Mouse (Mus musculus) ES-Bruce4 (cell line): ENCODE measurements around the gene Klf4. TPM values are rescaled to one million over a fixed set of nuclear protein-coding genes. Genes with fewer than 3 reads are reported as not detected.

Experiments
- H3K27ac ChIP-seq: 2 replicates; pipeline ENCODE4 v1.5.1; 2012; ENCODE audit warnings: low read length, inconsistent platforms; ENCODE audit not compliant: insufficient read depth
- H3K27me3 ChIP-seq: 2 replicates; pipeline ENCODE4 v1.6.1; 2012; ENCODE audit warnings: mild to moderate bottlenecking, low read length, inconsistent platforms; ENCODE audit not compliant: control insufficient read depth, poor library complexity, insufficient read depth, severe bottlenecking
- H3K36me3 ChIP-seq: 2 replicates; pipeline ENCODE4 v1.6.1; 2012; ENCODE audit warnings: inconsistent platforms, mild to moderate bottlenecking, low read length, moderate library complexity; ENCODE audit not compliant: control insufficient read depth, poor library complexity, insufficient read depth, severe bottlenecking
- H3K4me1 ChIP-seq: one replicate; pipeline ENCODE4 v1.8.1; 2011; ENCODE audit warnings: low read length; ENCODE audit not compliant: control insufficient read depth, insufficient read depth
- H3K4me3 ChIP-seq: 2 replicates; pipeline ENCODE4 v1.5.1; 2011; ENCODE audit warnings: low read depth, mild to moderate bottlenecking, low read length
- H3K9ac ChIP-seq: 2 replicates; pipeline ENCODE4 v1.6.1; 2012; ENCODE audit warnings: low read depth, mild to moderate bottlenecking, inconsistent platforms; ENCODE audit not compliant: poor library complexity, severe bottlenecking
- H3K9me3 ChIP-seq: replicated peaks from 2 replicates; pipeline ENCODE4 v1.6.1; 2012; ENCODE audit warnings: mild to moderate bottlenecking, low read length, inconsistent platforms; ENCODE audit not compliant: control insufficient read depth, poor library complexity, insufficient read depth, severe bottlenecking
- CTCF ChIP-seq: IDR thresholded peaks from one replicate; pipeline ENCODE4 v1.8.1; 2011; ENCODE audit warnings: low read depth, low read length
- EP300 ChIP-seq: IDR thresholded peaks from 2 replicates; pipeline ENCODE4 v1.6.1; 2011; ENCODE audit warnings: low read depth, low read length; ENCODE audit not compliant: insufficient read depth
- POLR2A ChIP-seq: IDR thresholded peaks from one replicate; pipeline ENCODE4 v1.8.1; 2011; ENCODE audit warnings: low read length; ENCODE audit not compliant: insufficient read depth
- polyA plus RNA-seq: library from polyadenylated mRNA; stranded (reverse); fragments of >200 nt; gene quantifications from 2 replicates; pipeline ENCODE4 v1.2.4, GENCODE M21; 2011; ENCODE audit warnings: low read depth; ENCODE audit not compliant: missing spikeins, insufficient read depth, insufficient read length

Klf4 gene
- polyA plus RNA-seq, 1 experiment: 59.2 TPM

- TF ChIP-seq CTCF (peak; percentile 62), EP300 (no peak), POLR2A (no peak)
- no peaks in the 10 kb centered on the region for H3K36me3 ChIP-seq
- H3K9ac ChIP-seq: peak overlapping the region; percentile 62
- H3K4me3 ChIP-seq: no peak overlapping the region
- no peaks in the 10 kb centered on the region for H3K9me3 ChIP-seq
- H3K27ac ChIP-seq: peak overlapping the region; percentile 99
- H3K4me1 ChIP-seq: peaks cover 17% of the 10 kb centered on the region
- H3K27me3 ChIP-seq: no peaks in the 10 kb centered on the region
Measured at GRCm38 (mm10) chr4:55477933-55478332, 54.3 kb downstream of the Klf4 start.

- H3K27me3 ChIP-seq: no peaks in the 10 kb centered on the region
- H3K4me1 ChIP-seq: peaks cover 17% of the 10 kb centered on the region
- H3K36me3 ChIP-seq: no peaks in the 10 kb centered on the region
- peak overlapping the region; percentile 10; the same call in 1 of the 2 replicates for H3K4me3 ChIP-seq
- H3K27ac ChIP-seq: peak overlapping the region; percentile 99
- no peaks in the 10 kb centered on the region for H3K9me3 ChIP-seq
- peak overlapping the region; percentile 81 for H3K9ac ChIP-seq
- TF ChIP-seq EP300 (peak; percentile 97), POLR2A (no peak)
Measured at GRCm38 (mm10) chr4:55477210-55477759, 55.0 kb downstream of the Klf4 start.

Other genes starting within 250 kb of the Klf4 start
- 307 and 313 TPM in 2 replicates for gene Rad23b, start 182.4 kb downstream of the Klf4 start, polyA plus RNA-seq